Mouse (Mus musculus) limb, embryonic 13.5 days (tissue): ENCODE data around the gene Stat4. TPM values are rescaled to one million over a fixed set of nuclear protein-coding genes. Genes with fewer than 3 reads are reported as not detected.

ENCODE experiments used
- ATAC-seq: fragments of 200-750 bp; cut with Nextera tagmentation; 2 replicates; pipeline ENCODE4 v1.8.0; 2017; ENCODE audit warnings: low read depth, moderate number of reproducible peaks, moderate TSS enrichment; ENCODE audit not compliant: low FRiP score
- H3K27ac ChIP-seq: fragments of 300-500 bp; sonication (generic); 2 replicates; pipeline ENCODE4 v1.5.1; 2015; ENCODE audit warnings: inconsistent platforms, mild to moderate bottlenecking, moderate library complexity
- H3K27me3 ChIP-seq: fragments of 300-500 bp; sonication (generic); 2 replicates; pipeline ENCODE4 v1.6.1; 2015; ENCODE audit warnings: mild to moderate bottlenecking, inconsistent platforms
- H3K36me3 ChIP-seq: fragments of 300-500 bp; sonication (generic); 2 replicates; pipeline ENCODE4 v1.6.1; 2015; ENCODE audit warnings: inconsistent platforms, mild to moderate bottlenecking, moderate library complexity
- H3K4me1 ChIP-seq: fragments of 300-500 bp; sonication (generic); 2 replicates; pipeline ENCODE4 v1.6.1; 2015; ENCODE audit warnings: inconsistent platforms
- H3K4me2 ChIP-seq: fragments of 300-500 bp; sonication (generic); replicated peaks from 2 replicates; pipeline ENCODE4 v1.6.1; 2015; ENCODE audit warnings: inconsistent platforms, mild to moderate bottlenecking, moderate library complexity
- H3K4me3 ChIP-seq: fragments of 300-500 bp; sonication (generic); 2 replicates; pipeline ENCODE4 v1.5.1; 2015; ENCODE audit warnings: moderate library complexity, mild to moderate bottlenecking, inconsistent platforms
- H3K9ac ChIP-seq: fragments of 300-500 bp; sonication (generic); 2 replicates; pipeline ENCODE4 v1.6.1; 2015; ENCODE audit warnings: mild to moderate bottlenecking, inconsistent platforms
- H3K9me3 ChIP-seq: fragments of 300-500 bp; sonication (generic); 2 replicates; pipeline ENCODE4 v1.6.1; 2016; ENCODE audit warnings: inconsistent platforms
- WGBS: fragments of 180-500 bp; shearing (Covaris S2); methylation state at CpG from one replicate; pipeline ENCODE4 v1.1.7; 2015; 5-methylcytosine and 5-hydroxymethylcytosine counted together
- polyA plus RNA-seq: library from polyadenylated mRNA; unstranded; fragments of >200 nt; fragmentation: Nextera tagmentation; extraction: Ambion mirVana; gene quantifications from 2 replicates; pipeline ENCODE4 v1.2.1, GENCODE M21; 2015

The Stat4 gene
- polyA plus RNA-seq, 1 experiment from 2014 or later: 1.3 TPM

DNA sequence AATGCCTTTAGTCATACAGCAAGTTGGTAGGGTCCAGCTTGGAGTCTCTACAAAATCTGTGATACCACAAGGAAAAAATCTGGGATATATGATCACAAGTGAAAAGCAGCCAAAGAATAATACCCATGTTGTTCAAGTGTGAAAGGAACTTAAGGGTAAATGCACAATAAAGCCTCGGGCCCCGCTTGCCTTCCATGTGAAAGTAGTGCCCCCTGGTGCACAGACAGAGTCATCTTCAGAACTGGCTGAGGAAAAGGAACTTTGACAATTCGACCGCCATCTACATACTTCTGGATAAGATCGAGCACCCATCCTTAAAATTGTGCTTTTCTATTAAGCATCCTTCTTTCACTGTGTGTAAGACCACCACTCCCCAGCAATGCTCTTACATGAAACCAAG, 11.6 kb downstream of the Stat4 start:
- peaks cover 19% of the 10 kb centered on the region for H3K4me1 ChIP-seq
- no peak overlapping the region for H3K27ac ChIP-seq
- H3K36me3 ChIP-seq: no peaks in the 10 kb centered on the region
- no peak for ATAC-seq
- no peak overlapping the region for H3K4me2 ChIP-seq
- H3K27me3 ChIP-seq: no peaks in the 10 kb centered on the region
- no peaks in the 10 kb centered on the region for H3K9me3 ChIP-seq
- WGBS: 54% methylated on average over 5 of the region's 5 CpGs
- H3K9ac ChIP-seq: no peak overlapping the region
- no peak overlapping the region for H3K4me3 ChIP-seq

DNA sequence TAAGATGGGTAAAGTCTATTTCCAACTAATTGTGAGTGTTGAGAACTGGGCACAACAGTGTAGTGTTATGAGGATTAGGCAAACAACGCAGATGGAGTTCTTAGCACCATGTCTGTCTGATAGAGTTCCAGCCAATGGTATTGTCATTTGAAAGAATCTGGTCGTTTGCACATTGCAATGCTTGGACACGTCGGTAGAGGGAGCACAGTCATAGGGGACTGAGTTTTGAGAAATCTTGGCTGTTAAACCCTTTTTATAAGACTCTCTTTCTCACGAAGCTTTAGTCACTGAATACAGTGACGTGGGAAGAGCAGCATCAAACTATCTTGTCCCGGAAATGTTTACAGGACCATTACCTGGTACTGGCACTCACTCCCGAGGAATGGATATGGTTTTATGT, 17.1 kb downstream of the Stat4 start:
- Histone ChIP-seq H3K4me1 (peaks cover 9% of the 10 kb centered on the region), H3K9me3 (no peaks in the 10 kb centered on the region), H3K27ac (no peak overlapping the region), H3K9ac (no peak overlapping the region), H3K4me3 (no peak overlapping the region), H3K4me2 (no peak overlapping the region), H3K27me3 (no peaks in the 10 kb centered on the region), H3K36me3 (no peaks in the 10 kb centered on the region)
- ATAC-seq: no peak
- WGBS: 26% methylated on average over 8 of the region's 8 CpGs

DNA sequence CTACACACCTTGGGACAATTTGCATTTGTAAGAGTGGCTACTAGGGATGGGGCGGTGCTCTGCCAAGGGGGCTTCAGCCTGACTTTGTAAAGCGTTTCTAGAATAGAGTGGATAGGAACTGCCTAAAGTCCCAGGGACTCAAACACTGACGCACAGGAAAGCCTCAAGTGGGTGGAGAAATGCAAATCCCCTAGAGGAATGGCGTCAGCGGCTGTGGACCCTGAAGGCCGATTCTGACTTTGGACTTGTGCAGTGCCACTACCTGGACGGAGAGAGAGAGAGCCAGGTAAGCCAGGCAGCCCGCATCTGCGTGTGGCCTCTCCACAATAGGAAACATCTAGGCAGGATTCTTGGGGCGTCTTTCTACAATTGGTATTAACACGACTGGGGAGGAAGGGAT, 21.5 kb downstream of the Stat4 start:
- Histone ChIP-seq H3K36me3 (no peaks in the 10 kb centered on the region), H3K9me3 (no peaks in the 10 kb centered on the region), H3K4me2 (peak overlapping the region; percentile 64), H3K27ac (no peak overlapping the region), H3K4me3 (peak overlapping the region; percentile 39), H3K4me1 (peaks cover 10% of the 10 kb centered on the region), H3K27me3 (no peaks in the 10 kb centered on the region), H3K9ac (peak overlapping the region; percentile 45; the same call in 1 of the 2 replicates)
- 6% methylated on average over 11 of the region's 11 CpGs for WGBS
- no peak for ATAC-seq

DNA sequence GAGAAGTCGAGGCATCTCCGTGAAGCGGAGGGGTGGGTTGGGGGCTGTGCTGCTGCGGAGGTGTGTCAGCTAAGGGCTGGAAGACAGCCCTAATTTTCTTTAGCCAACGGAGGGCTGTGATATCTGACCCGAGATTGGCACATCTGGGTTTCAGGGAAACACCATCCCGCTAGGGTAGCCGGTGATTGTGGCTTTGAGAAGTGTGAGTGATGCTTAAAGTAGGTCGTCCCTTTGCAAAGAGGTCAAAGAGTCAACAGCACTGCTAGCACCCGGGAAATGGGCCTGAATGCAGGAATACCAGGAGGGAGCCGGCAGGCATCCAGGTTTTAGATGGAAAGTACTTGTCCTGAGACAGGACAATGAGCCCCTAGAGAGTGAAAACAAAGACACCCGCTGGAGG, 22.0 kb downstream of the Stat4 start:
- H3K36me3 ChIP-seq: no peaks in the 10 kb centered on the region
- H3K4me2 ChIP-seq: peak overlapping the region; percentile 64
- H3K4me1 ChIP-seq: peaks cover 10% of the 10 kb centered on the region
- no peaks in the 10 kb centered on the region for H3K9me3 ChIP-seq
- WGBS: 2% methylated on average over 12 of the region's 12 CpGs
- no peaks in the 10 kb centered on the region for H3K27me3 ChIP-seq
- H3K27ac ChIP-seq: no peak overlapping the region
- H3K4me3 ChIP-seq: peak overlapping the region; percentile 39
- ATAC-seq: no peak
- H3K9ac ChIP-seq: peak overlapping the region; percentile 45; the same call in 1 of the 2 replicates

DNA sequence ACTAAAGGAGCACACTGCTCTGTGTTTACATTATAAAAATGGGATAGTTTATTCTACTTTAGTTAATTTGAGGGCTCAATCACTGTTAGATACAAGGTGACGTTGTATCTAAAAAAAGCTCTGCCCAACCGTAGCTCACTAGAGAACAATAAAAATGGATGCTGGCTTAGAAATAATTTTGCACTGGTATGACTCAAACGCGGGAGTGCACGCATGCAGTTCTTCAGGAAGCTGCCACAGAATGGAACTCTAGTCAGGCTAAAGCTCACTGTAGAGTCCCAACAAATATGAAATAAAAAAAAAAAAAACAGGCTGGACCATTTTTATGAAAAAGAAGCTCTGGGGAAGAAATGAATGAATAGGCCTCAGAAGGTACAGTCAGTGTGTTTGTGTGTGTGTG, 23.8 kb downstream of the Stat4 start:
- H3K27ac ChIP-seq: no peak overlapping the region
- no peak for ATAC-seq
- no peaks in the 10 kb centered on the region for H3K36me3 ChIP-seq
- peaks cover 10% of the 10 kb centered on the region for H3K4me1 ChIP-seq
- no peak overlapping the region for H3K4me3 ChIP-seq
- no peaks in the 10 kb centered on the region for H3K9me3 ChIP-seq
- no peak overlapping the region for H3K4me2 ChIP-seq
- 81% methylated on average over 5 of the region's 5 CpGs for WGBS
- no peak overlapping the region for H3K9ac ChIP-seq
- H3K27me3 ChIP-seq: no peaks in the 10 kb centered on the region

DNA sequence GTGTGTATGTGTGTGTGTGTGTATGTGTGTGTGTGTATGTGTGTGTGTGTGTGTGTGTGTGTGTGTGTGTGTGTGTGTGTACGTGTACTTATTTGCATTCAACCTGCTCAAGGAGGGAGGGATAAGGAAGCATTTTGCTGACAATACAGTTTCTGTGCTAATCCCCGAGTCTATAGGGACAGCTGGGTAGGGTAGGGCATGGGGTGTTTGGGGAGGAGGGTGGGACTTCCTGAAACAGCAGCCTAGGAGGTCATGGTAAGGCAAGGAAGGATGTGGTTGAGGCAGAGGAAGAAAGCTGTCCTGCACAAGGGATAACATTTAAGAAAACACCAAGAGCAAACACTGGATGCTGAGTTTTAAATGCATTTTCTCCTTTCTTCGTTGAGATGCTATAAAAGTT, 24.3 kb downstream of the Stat4 start:
- Histone ChIP-seq H3K36me3 (no peaks in the 10 kb centered on the region), H3K27ac (no peak overlapping the region), H3K4me2 (no peak overlapping the region), H3K27me3 (no peaks in the 10 kb centered on the region), H3K4me3 (no peak overlapping the region), H3K9me3 (no peaks in the 10 kb centered on the region), H3K4me1 (peaks cover 10% of the 10 kb centered on the region), H3K9ac (no peak overlapping the region)
- ATAC-seq: no peak
- 65% methylated on average over 3 of the region's 3 CpGs for WGBS

DNA sequence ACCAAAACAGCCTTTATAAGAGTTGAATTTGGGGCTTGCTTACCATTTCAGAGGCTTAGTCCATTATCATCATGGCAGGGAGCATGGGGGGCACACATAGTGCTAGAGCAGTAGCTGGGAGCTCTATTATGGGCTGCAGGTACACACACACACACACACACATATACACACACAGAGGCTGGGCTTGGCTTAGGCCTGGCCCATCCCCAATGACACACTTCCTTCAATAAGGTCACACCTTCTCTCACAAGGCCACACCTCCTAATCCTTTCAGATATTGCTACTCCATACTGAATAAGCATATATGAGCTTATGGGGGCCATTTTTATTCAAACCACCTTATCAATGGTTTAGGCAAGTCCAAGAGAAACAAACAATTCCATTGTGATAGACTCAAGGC, 25.3 kb downstream of the Stat4 start:
- H3K9ac ChIP-seq: no peak overlapping the region
- ATAC-seq: no peak
- no peaks in the 10 kb centered on the region for H3K36me3 ChIP-seq
- peaks cover 10% of the 10 kb centered on the region for H3K4me1 ChIP-seq
- H3K27ac ChIP-seq: no peak overlapping the region
- H3K4me3 ChIP-seq: no peak overlapping the region
- no peaks in the 10 kb centered on the region for H3K9me3 ChIP-seq
- no peak overlapping the region for H3K4me2 ChIP-seq
- H3K27me3 ChIP-seq: no peaks in the 10 kb centered on the region

DNA sequence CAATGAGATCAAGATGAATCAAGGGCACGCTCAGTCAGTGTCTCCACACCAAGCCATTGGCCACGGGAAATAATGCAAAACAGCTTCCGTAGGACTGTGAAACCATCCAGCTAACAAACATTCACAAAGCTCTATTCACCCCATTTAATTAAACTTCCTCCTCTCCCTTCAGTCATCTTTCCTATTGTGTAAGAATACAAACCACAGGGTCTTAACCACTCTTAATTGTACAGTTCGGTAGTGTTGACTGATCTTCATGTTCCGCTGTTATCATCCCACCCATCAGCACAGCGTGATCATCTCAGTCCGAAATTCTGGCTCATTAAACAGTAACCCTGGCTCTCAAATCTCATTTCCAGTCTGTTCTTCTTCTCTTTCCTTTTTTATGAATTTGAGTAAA, 25.8 kb downstream of the Stat4 start:
- Histone ChIP-seq H3K9ac (no peak overlapping the region), H3K4me3 (no peak overlapping the region), H3K4me1 (peaks cover 10% of the 10 kb centered on the region), H3K36me3 (no peaks in the 10 kb centered on the region), H3K9me3 (no peaks in the 10 kb centered on the region), H3K27ac (no peak overlapping the region), H3K27me3 (no peaks in the 10 kb centered on the region), H3K4me2 (no peak overlapping the region)
- no peak for ATAC-seq
- WGBS: 88% methylated on average over 7 of the region's 7 CpGs

DNA sequence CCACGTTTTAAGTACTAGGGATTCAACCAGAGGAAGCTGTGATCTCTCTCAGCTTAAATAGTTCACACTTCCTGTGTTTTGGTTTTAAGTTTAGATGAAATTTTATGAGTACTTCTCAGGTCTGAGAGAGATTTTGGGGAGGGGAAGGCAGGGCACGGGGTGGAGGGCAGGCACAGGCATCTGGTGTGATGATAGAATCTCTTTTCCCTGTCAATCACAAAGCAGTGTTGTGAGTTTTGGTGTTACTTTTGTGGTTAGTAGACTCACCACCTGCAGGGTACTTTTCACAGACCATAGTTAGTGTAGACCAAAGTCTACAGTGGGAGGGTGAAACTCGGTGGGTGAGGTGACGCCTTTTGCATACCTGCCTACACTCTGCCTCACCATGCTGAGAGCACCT, 32.7 kb downstream of the Stat4 start:
- Histone ChIP-seq H3K4me1 (no peaks in the 10 kb centered on the region), H3K4me2 (no peak overlapping the region), H3K4me3 (no peak overlapping the region), H3K9me3 (no peaks in the 10 kb centered on the region), H3K9ac (no peak overlapping the region), H3K27me3 (no peaks in the 10 kb centered on the region), H3K27ac (no peak overlapping the region), H3K36me3 (no peaks in the 10 kb centered on the region)
- no peak for ATAC-seq
- WGBS: 67% methylated on average over 4 of the region's 4 CpGs

DNA sequence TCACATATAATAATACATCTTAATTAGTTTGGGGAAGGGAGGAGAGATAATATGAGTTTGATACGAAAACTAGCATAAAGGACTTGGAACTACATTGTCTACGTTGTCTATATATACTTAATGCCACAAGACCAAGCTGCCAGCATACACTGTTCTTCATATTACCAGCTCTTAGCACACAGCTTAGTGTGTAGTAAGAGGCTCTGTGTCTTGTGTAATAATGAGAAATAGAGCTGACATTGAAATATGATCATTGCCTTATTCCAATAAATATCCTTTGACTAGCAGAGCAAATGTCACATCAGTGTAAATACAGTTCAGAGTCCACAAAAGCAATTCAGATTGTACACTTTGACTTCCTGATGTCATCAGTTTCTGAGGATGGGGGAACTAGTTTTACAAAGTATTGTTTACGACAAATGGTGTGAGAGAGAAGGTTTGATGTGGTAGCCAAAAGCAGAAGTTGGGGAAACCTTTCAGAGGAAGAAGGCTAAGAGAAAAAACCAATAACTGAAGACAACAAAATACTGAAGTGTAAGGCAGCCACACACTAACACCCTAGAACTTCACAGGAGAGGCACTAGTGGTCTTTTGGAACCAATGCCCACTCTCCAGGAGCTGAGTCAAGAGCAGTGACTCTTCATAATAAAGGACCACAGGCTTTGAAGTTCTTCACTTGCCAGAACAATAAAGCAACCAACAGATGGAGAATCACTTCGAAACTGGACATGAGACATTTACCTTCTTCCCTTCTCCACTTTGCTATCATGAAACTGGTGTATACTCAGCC, 35.2 kb downstream of the Stat4 start:
- Histone ChIP-seq H3K27me3 (no peaks in the 10 kb centered on the region), H3K4me2 (no peak overlapping the region), H3K36me3 (no peaks in the 10 kb centered on the region), H3K4me1 (no peaks in the 10 kb centered on the region), H3K27ac (no peak overlapping the region), H3K4me3 (no peak overlapping the region), H3K9ac (no peak overlapping the region), H3K9me3 (no peaks in the 10 kb centered on the region)
- 84% methylated on average over 4 of the region's 4 CpGs for WGBS
- no peak for ATAC-seq

DNA sequence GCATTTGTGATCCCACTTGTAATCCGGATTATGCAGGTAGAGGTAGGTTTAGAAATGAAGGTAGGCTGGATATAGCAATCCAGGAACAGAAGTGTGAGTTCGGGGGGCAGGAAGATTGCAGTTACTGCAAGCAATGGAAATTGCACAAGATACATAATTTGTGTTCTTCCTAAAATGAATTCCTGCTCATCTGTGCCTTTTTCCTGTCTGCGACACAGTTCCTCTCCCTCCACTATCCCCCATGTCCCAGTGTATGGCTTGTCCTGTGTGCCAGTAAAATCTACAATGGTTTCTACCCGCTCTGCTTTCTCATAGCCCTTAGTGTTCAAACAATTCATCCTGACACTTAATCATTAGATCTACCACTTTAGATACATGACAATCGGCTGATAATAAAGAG, 41.7 kb downstream of the Stat4 start:
- WGBS: 91% methylated on average over 5 of the region's 5 CpGs
- H3K27me3 ChIP-seq: no peaks in the 10 kb centered on the region

DNA sequence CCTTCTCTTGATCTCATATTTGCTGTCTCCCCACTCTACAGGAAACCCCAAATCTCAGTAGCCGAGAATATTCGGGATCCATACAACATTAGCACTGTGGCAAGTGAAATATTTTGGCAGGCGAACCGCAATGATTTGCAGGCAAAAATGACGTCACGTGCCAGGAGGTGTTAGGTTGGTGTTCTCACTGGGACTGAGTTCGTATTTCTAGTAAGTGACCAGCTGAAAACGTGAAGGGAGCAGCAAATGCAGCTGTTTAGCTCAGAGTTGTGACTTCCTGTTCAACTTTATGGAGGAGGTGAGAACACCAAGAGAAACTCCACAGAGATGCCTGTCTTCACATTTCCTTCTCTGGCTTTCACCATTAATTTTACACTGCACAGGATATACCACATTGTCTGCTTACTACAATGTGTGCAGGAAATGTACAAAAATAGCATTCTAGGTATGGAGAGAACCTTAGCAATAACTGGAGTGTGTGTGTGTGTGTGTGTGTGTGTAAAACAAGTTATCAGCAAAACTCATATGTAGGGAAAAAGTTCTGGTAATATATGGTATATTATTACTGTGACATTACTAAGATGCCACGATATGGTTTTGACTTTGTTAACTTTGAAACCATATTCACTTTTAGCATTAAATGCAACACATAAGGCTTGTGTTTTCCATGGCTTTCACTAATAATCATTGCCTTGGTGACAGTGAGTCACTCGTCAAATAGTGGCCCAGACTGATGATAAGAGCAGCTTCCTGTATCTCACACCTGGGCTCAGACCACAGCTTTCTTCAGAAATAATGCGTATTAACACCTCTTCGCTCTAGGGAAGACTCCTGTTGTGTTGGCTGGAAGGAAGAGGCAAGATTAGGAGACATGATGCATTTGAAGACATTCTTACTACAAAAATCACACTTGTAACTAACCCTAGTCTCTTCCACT, 48.1 kb downstream of the Stat4 start:
- ATAC-seq: no peak
- Histone ChIP-seq H3K4me1 (peaks cover 12% of the 10 kb centered on the region), H3K36me3 (no peaks in the 10 kb centered on the region), H3K9me3 (no peaks in the 10 kb centered on the region), H3K9ac (no peak overlapping the region), H3K27ac (no peak overlapping the region), H3K4me3 (no peak overlapping the region), H3K27me3 (no peaks in the 10 kb centered on the region), H3K4me2 (no peak overlapping the region)
- 67% methylated on average over 12 of the region's 12 CpGs for WGBS

More for the DNA sequence above, 41.7 kb downstream of the Stat4 start:
- H3K9me3 ChIP-seq: no peaks in the 10 kb centered on the region
- no peak for ATAC-seq
- H3K4me1 ChIP-seq: no peaks in the 10 kb centered on the region
- no peak overlapping the region for H3K4me3 ChIP-seq
- H3K27ac ChIP-seq: no peak overlapping the region
- H3K9ac ChIP-seq: no peak overlapping the region
- no peak overlapping the region for H3K4me2 ChIP-seq
- H3K36me3 ChIP-seq: no peaks in the 10 kb centered on the region
